Mouse (Mus musculus) embryonic fibroblast, embryonic 13.5 days (primary cell): ENCODE measurements at regions not wholly inside any gene's neighbourhood (a gene's known extent, or its start where the extent isn't known, plus 50 kb on each side); places are given as distances from the start of the nearest gene placed in this dataset.

Experiments
- CTCF ChIP-seq: IDR thresholded peaks from 2 replicates; pipeline ENCODE4 v1.5.1; 2011; ENCODE audit warnings: mild to moderate bottlenecking, control low read depth, low read length, moderate library complexity, borderline replicate concordance; ENCODE audit not compliant: insufficient read depth
- POLR2A ChIP-seq: IDR thresholded peaks from 2 replicates; pipeline ENCODE4 v1.6.1; 2011; ENCODE audit warnings: low read depth, mild to moderate bottlenecking, control low read depth, low read length, moderate library complexity

DNA sequence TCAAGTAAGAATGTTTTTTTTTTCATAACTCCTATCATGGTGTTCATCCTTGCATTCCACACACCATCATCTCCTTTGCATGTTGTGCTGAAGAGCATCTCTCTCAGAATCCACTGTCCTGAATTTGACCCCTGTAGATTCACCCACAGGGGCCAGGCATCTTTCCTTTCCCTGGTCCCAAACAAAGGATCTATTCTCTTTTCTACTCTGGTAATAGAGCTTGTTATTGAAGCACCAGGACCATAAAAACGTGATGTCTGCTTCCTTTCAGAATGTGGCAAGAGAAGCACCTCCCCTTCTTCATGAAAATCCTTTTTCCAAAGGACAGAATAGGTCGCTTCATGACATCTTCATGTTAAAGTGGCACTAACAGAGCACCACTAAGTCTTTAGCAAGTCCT, 134.4 kb downstream of the Tmem161b start:
- TF ChIP-seq POLR2A: no peak
- no peak for TF ChIP-seq CTCF
